22 mouse cellular contexts compared by ENCODE assay signal in the genomic region with DNA sequence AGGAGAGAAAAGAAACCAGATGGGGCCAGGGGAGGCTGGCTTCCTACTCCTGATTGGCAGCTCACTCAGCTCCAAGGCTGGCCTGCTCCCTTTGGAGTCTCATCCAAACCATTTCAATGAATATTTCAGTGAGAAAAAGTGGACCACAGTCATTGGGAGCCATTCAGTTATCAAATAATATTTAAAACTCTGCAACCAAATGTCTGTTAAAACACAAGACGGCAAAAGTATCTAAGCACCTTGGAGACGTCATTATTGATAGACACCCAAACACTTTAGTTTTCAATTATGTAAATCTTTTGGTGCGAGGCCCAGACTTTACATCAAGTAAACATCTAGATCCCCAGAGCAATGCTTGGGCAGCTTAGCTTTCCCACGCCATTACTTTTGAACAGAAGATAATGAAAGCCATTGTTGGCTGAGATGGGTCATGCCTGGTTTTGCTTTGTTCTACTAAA.
DNase-seq lines count a peak whose midpoint lies in the region; ATAC-seq and TF ChIP-seq lines count a peak whose summit lies in the region.
"Had no signal": no experiment of that assay in that cellular context is flagged by ENCODE, and none has a peak within 500 bp of the region (broad histone marks: within the 10 kb centered on the region; RNA-seq: fewer than 3 reads in every experiment).

No protein-coding gene starts in this region.

- H3K36me3 ChIP-seq in hindbrain, embryonic 12.5 days = no peaks in the 10 kb centered on the region
- no peaks in the 10 kb centered on the region for H3K36me3 ChIP-seq in midbrain, embryonic 13.5 days
- no peaks in the 10 kb centered on the region for H3K36me3 ChIP-seq in heart, embryonic 10.5 days
- H3K36me3 ChIP-seq: heart, embryonic 13.5 days; liver, embryonic 12.5 days had no signal

- no peak overlapping the region for H3K9ac ChIP-seq in hindbrain, embryonic 12.5 days
- H3K9ac ChIP-seq in midbrain, embryonic 13.5 days (replicated peaks) = no peak overlapping the region
- H3K9ac ChIP-seq: heart, embryonic 13.5 days; liver, embryonic 12.5 days; lung, embryonic 14.5 days had no signal

- no peaks in the 10 kb centered on the region for H3K27me3 ChIP-seq in hindbrain, embryonic 12.5 days
- no peaks in the 10 kb centered on the region for H3K27me3 ChIP-seq in midbrain, embryonic 13.5 days
- H3K27me3 ChIP-seq in heart, embryonic 10.5 days (ENCODE audit: insufficient read depth, poor library complexity, severe bottlenecking) = no peaks in the 10 kb centered on the region
- H3K27me3 ChIP-seq: CH12.LX; heart, embryonic 13.5 days; liver, embryonic 12.5 days had no signal

- TF ChIP-seq POLR2A in brain, embryonic 14.5 days (IDR thresholded peaks at IDR 0.05; ENCODE audit: borderline replicate concordance, extremely low read depth, insufficient read depth, insufficient read length, poor library complexity, severe bottlenecking) = no peak

- 56% methylated on average over 4 of the region's 4 CpGs for WGBS in hindbrain, embryonic 12.5 days
- 23% methylated on average over 4 of the region's 4 CpGs for WGBS in midbrain, embryonic 13.5 days
- 83% methylated on average over 4 of the region's 4 CpGs for WGBS in heart, embryonic 10.5 days

- intact Hi-C loops in heart, postnatal 25 days (cut with DNase I) = no loop called here

- no peak for TF ChIP-seq CTCF in brain, embryonic 14.5 days (IDR thresholded peaks at IDR 0.05; ENCODE audit: borderline replicate concordance, extremely low read depth, insufficient read depth, insufficient read length)

- peak; percentile 68; the same call in 1 of the 2 replicates for ATAC-seq in hindbrain, embryonic 12.5 days (ENCODE audit: low FRiP score)
- peak; percentile 83 for ATAC-seq in midbrain, embryonic 13.5 days
- ATAC-seq: intestine, embryonic 16.5 days; liver, embryonic 12.5 days had no signal

- H3K27ac ChIP-seq in hindbrain, embryonic 12.5 days = peak overlapping the region; percentile 23; the same call in 1 of the 2 replicates
- H3K27ac ChIP-seq in midbrain, embryonic 13.5 days = 0 out of 2 replicates have a peak overlapping the region, but pooled peaks have one; percentile 61
- no peak overlapping the region for H3K27ac ChIP-seq in heart, embryonic 10.5 days
- H3K27ac ChIP-seq: heart, embryonic 13.5 days; kidney, postnatal 0 days; layer of hippocampus, adult 2 months; left cerebral cortex, adult 2 months; liver, embryonic 12.5 days had no signal

- no peak overlapping the region for H3K4me3 ChIP-seq in hindbrain, embryonic 12.5 days
- no peak overlapping the region for H3K4me3 ChIP-seq in midbrain, embryonic 13.5 days (replicated peaks)
- no peak overlapping the region for H3K4me3 ChIP-seq in heart, embryonic 10.5 days
- H3K4me3 ChIP-seq: erythroblast, embryonic 14.5 days; heart, embryonic 13.5 days; layer of hippocampus, adult 2 months; left cerebral cortex, adult 2 months; liver, embryonic 12.5 days had no signal

- peaks cover 11% of the 10 kb centered on the region for H3K4me1 ChIP-seq in hindbrain, embryonic 12.5 days
- H3K4me1 ChIP-seq in midbrain, embryonic 13.5 days (replicated peaks) = peaks cover 32% of the 10 kb centered on the region
- H3K4me1 ChIP-seq in heart, embryonic 10.5 days = no peaks in the 10 kb centered on the region
- H3K4me1 ChIP-seq: heart, embryonic 13.5 days; liver, embryonic 12.5 days had no signal

- no peak overlapping the region for H3K4me2 ChIP-seq in hindbrain, embryonic 12.5 days (replicated peaks)
- H3K4me2 ChIP-seq in midbrain, embryonic 13.5 days (replicated peaks) = no peak overlapping the region
- H3K4me2 ChIP-seq: heart, embryonic 13.5 days; liver, embryonic 12.5 days; lung, embryonic 14.5 days had no signal

- no peaks in the 10 kb centered on the region for H3K9me3 ChIP-seq in hindbrain, embryonic 12.5 days (replicated peaks)
- H3K9me3 ChIP-seq in midbrain, embryonic 13.5 days = no peaks in the 10 kb centered on the region
- no peaks in the 10 kb centered on the region for H3K9me3 ChIP-seq in heart, embryonic 10.5 days
- H3K9me3 ChIP-seq: heart, embryonic 13.5 days; liver, embryonic 12.5 days had no signal

- DNase-seq in embryo, embryonic 11 days = peak; percentile 24
- no peak for DNase-seq in embryo, embryonic 9.5 days (ENCODE audit: extremely low spot score)
- DNase-seq in brain, embryonic 14.5 days (ENCODE audit: low read depth) = peak; percentile 90
- no peak for DNase-seq in heart, postnatal 25 days (ENCODE audit: low spot score)
- no peak for DNase-seq in heart, embryonic 10.5 days (ENCODE audit: low spot score)
- DNase-seq in gastrocnemius, adult 8-10 months (ENCODE audit: low spot score in 2 of 2) = no peak
- DNase-seq: adrenal gland, adult 8-10 months; cerebellum, adult 18-20 months; heart, postnatal 4 days; lung, postnatal 4 days; right cerebral cortex, postnatal 25 days had no signal

Comparison
In these comparisons a context has a peak if more than half of its experiments do, and no peak if none do; other contexts are left out.
1. DNase-seq: peak in embryo, embryonic 11 days (single experiment) and brain, embryonic 14.5 days (single experiment); none in embryo, embryonic 9.5 days (single experiment), heart, postnatal 25 days (single experiment), heart, embryonic 10.5 days (single experiment) and gastrocnemius, adult 8-10 months (0 of 2).